Mouse (Mus musculus) midbrain, embryonic 14.5 days (tissue): ENCODE results near the gene Ulk2. TPM values are rescaled to one million over a fixed set of nuclear protein-coding genes. Genes with fewer than 3 reads are reported as not detected.
"Not testable (repeated sequence)": the region's sequence is repeated elsewhere in the genome, so short reads cannot be mapped to it uniquely, and the experiment has no call there.

Experiments
- ATAC-seq: fragments of 200-750 bp; cut with Nextera tagmentation; 2 replicates; pipeline ENCODE4 v1.8.0; 2017; ENCODE audit warnings: moderate number of reproducible peaks, moderate library complexity; ENCODE audit not compliant: low FRiP score, low TSS enrichment
- DNase-seq: peaks from one replicate; pipeline ENCODE4 v3.0.0-alpha.2; 2015
- H3K27ac ChIP-seq: fragments of 300-500 bp; sonication (generic); replicated peaks from 2 replicates; pipeline ENCODE4 v1.5.1; 2014; ENCODE audit warnings: mild to moderate bottlenecking, low read depth, low read length, moderate library complexity
- H3K27me3 ChIP-seq: fragments of 300-500 bp; sonication (generic); 2 replicates; pipeline ENCODE4 v1.6.1; 2014; ENCODE audit warnings: low read length, control low read depth, mixed read lengths; ENCODE audit not compliant: control insufficient read depth, insufficient read depth
- H3K36me3 ChIP-seq: fragments of 300-500 bp; sonication (generic); 2 replicates; pipeline ENCODE4 v1.6.1; 2014; ENCODE audit warnings: low read length, control low read depth; ENCODE audit not compliant: control insufficient read depth, insufficient read depth
- H3K4me1 ChIP-seq: fragments of 300-500 bp; sonication (generic); 2 replicates; pipeline ENCODE4 v1.6.1; 2014; ENCODE audit warnings: mild to moderate bottlenecking, antibody characterized with exemption, low read length, control low read depth; ENCODE audit not compliant: control insufficient read depth, insufficient read depth
- H3K4me2 ChIP-seq: fragments of 300-500 bp; sonication (generic); 2 replicates; pipeline ENCODE4 v1.6.1; 2014; ENCODE audit warnings: mild to moderate bottlenecking, low read length, moderate library complexity
- H3K4me3 ChIP-seq: fragments of 300-500 bp; sonication (generic); replicated peaks from 2 replicates; pipeline ENCODE4 v1.5.1; 2014; ENCODE audit warnings: low read depth, low read length
- H3K9ac ChIP-seq: fragments of 300-500 bp; sonication (generic); replicated peaks from 2 replicates; pipeline ENCODE4 v1.6.1; 2014; ENCODE audit warnings: mild to moderate bottlenecking, low read length, moderate library complexity
- H3K9me3 ChIP-seq: fragments of 300-500 bp; sonication (generic); 2 replicates; pipeline ENCODE4 v1.6.1; 2016; ENCODE audit warnings: low read length, control low read depth, mixed read lengths; ENCODE audit not compliant: control insufficient read depth
- WGBS: fragments of 180-500 bp; shearing (Covaris S2); extraction: QIAGEN DNeasy Blood & Tissue Kit; methylation state at CpG from one replicate; pipeline ENCODE4 v1.1.7; 2014; 5-methylcytosine and 5-hydroxymethylcytosine counted together
- polyA plus RNA-seq: library from polyadenylated mRNA; unstranded; fragments of >200 nt; fragmentation: Nextera tagmentation; extraction: Ambion mirVana; gene quantifications from 2 replicates; pipeline ENCODE4 v1.2.1, GENCODE M21; 2014

Gene Ulk2
- polyA plus RNA-seq, 1 experiment from 2014 or later, result 67.8 TPM

GRCm38 (mm10) chr11:61808551-61809117 lies 46.2 kb downstream of the Ulk2 start:
- Histone ChIP-seq H3K9ac (no peak overlapping the region), H3K36me3 (peaks cover 70% of the 10 kb centered on the region), H3K27me3 (no peaks in the 10 kb centered on the region), H3K9me3 (no peaks in the 10 kb centered on the region), H3K4me2 (no peak overlapping the region), H3K27ac (no peak overlapping the region), H3K4me1 (no peaks in the 10 kb centered on the region), H3K4me3 (no peak overlapping the region)
- DNase-seq (no peak), ATAC-seq (no peak)
- WGBS, result 93% methylated on average over 2 of the region's 2 CpGs

GRCm38 (mm10) chr11:61793441-61793840 lies 61.4 kb downstream of the Ulk2 start:
- Histone ChIP-seq H3K27me3 (no peaks in the 10 kb centered on the region), H3K9me3 (no peaks in the 10 kb centered on the region), H3K36me3 (peaks cover 73% of the 10 kb centered on the region), H3K4me3 (no peak overlapping the region), H3K27ac (no peak overlapping the region), H3K4me2 (no peak overlapping the region), H3K4me1 (no peaks in the 10 kb centered on the region), H3K9ac (no peak overlapping the region)
- DNase-seq, result no peak
- no peak for ATAC-seq
- 96% methylated on average over 1 of the region's 1 CpGs for WGBS

- H3K4me2 ChIP-seq, result no peak overlapping the region
- H3K9me3 ChIP-seq, result no peaks in the 10 kb centered on the region
- no peaks in the 10 kb centered on the region for H3K27me3 ChIP-seq
- no peak for ATAC-seq
- no peak overlapping the region for H3K27ac ChIP-seq
- H3K36me3 ChIP-seq, result peaks cover 77% of the 10 kb centered on the region
- H3K4me3 ChIP-seq, result no peak overlapping the region
- H3K9ac ChIP-seq, result no peak overlapping the region
- H3K4me1 ChIP-seq, result no peaks in the 10 kb centered on the region
- no peak for DNase-seq
- 97% methylated on average over 1 of the region's 1 CpGs for WGBS
Measured at GRCm38 (mm10) chr11:61788550-61788949, 66.3 kb downstream of the Ulk2 start.

- not testable (repeated sequence) for ATAC-seq, H3K27ac ChIP-seq, H3K4me3 ChIP-seq, H3K4me1 ChIP-seq, DNase-seq, H3K4me2 ChIP-seq, H3K27me3 ChIP-seq, H3K9ac ChIP-seq, H3K9me3 ChIP-seq
- 96% methylated on average over 3 of the region's 3 CpGs for WGBS
- peaks cover 71% of the 10 kb centered on the region for H3K36me3 ChIP-seq
Measured at GRCm38 (mm10) chr11:61782526-61782925, 72.3 kb downstream of the Ulk2 start.

- Histone ChIP-seq H3K27ac (no peak overlapping the region), H3K4me2 (no peak overlapping the region), H3K9ac (no peak overlapping the region), H3K9me3 (no peaks in the 10 kb centered on the region), H3K4me1 (no peaks in the 10 kb centered on the region), H3K36me3 (peaks cover 63% of the 10 kb centered on the region), H3K27me3 (no peaks in the 10 kb centered on the region), H3K4me3 (no peak overlapping the region)
- WGBS, result 86% methylated on average over 4 of the region's 4 CpGs
- ATAC-seq, result no peak
- DNase-seq, result no peak
Measured at GRCm38 (mm10) chr11:61774551-61775149, 80.2 kb downstream of the Ulk2 start.

GRCm38 (mm10) chr11:61761584-61762407 lies 93.1 kb downstream of the Ulk2 start, which contains the start of gene Prpsap2:
Prpsap2 (minus strand) TSS chr11:61762088.
- Histone ChIP-seq H3K27ac (peak within 1 kb of the TSS; percentile 88), H3K36me3 (no peaks in the 10 kb centered on the region), H3K9ac (peak within 1 kb of the TSS; percentile 71), H3K4me1 (peaks cover 8% of the 10 kb centered on the region), H3K4me2 (peak within 1 kb of the TSS; percentile 76), H3K27me3 (no peaks in the 10 kb centered on the region), H3K4me3 (peak within 1 kb of the TSS; percentile 63), H3K9me3 (no peaks in the 10 kb centered on the region)
- DNase-seq (peak; percentile 98), ATAC-seq (peak; percentile 93)
- under 1% methylated on average over 51 of the region's 51 CpGs for WGBS

GRCm38 (mm10) chr11:61760518-61760917 lies 94.4 kb downstream of the Ulk2 start:
- 71% methylated on average over 5 of the region's 5 CpGs for WGBS
- Histone ChIP-seq H3K9ac (no peak overlapping the region; the same call in 1 of the 2 replicates), H3K9me3 (no peaks in the 10 kb centered on the region), H3K4me3 (peak overlapping the region; percentile 63; the same call in 1 of the 2 replicates), H3K27ac (no peak overlapping the region), H3K4me2 (peak overlapping the region; percentile 76), H3K36me3 (peaks cover 4% of the 10 kb centered on the region), H3K4me1 (peaks cover 8% of the 10 kb centered on the region), H3K27me3 (no peaks in the 10 kb centered on the region)
- ATAC-seq, result no peak
- peak; percentile 8 for DNase-seq

GRCm38 (mm10) chr11:61757151-61757550 lies 97.7 kb downstream of the Ulk2 start:
- Histone ChIP-seq H3K9ac (no peak overlapping the region), H3K4me3 (no peak overlapping the region), H3K4me1 (peaks cover 8% of the 10 kb centered on the region), H3K9me3 (no peaks in the 10 kb centered on the region), H3K4me2 (no peak overlapping the region), H3K27ac (no peak overlapping the region), H3K36me3 (peaks cover 33% of the 10 kb centered on the region), H3K27me3 (no peaks in the 10 kb centered on the region)
- DNase-seq (no peak), ATAC-seq (no peak)
- 96% methylated on average over 2 of the region's 2 CpGs for WGBS
